Mouse (Mus musculus) CH12.LX (cell line): ENCODE results near the gene Art3. TPM values are rescaled to one million over a fixed set of nuclear protein-coding genes. Genes with fewer than 3 reads are reported as not detected.

Experiments
- DNase-seq: peaks from one replicate; pipeline ENCODE4 v3.0.0-alpha.2; 2013; ENCODE audit errors: extremely low read depth
- H3K27ac ChIP-seq: 2 replicates; pipeline ENCODE4 v1.5.1; 2012; ENCODE audit warnings: low read depth, mild to moderate bottlenecking, control low read depth, moderate library complexity; ENCODE audit not compliant: insufficient read depth
- H3K27me3 ChIP-seq: replicated peaks from 2 replicates; pipeline ENCODE3; 2012; ENCODE audit warnings: inconsistent platforms
- H3K36me3 ChIP-seq, 2 experiments: replicated peaks in 1 of 2; 2 replicates each; pipeline versions ENCODE3 to v1.6.1; 2012; ENCODE audit warnings: inconsistent platforms in 1 of 2, low read length in 1 of 2, mild to moderate bottlenecking in 1 of 2, mixed read lengths in 1 of 2, moderate library complexity in 1 of 2; ENCODE audit not compliant: control insufficient read depth in 1 of 2, insufficient read depth in 1 of 2
- H3K4me1 ChIP-seq, 2 experiments: 2 replicates each; pipeline ENCODE4 v1.6.1; 2012; ENCODE audit warnings: inconsistent platforms in 1 of 2, moderate library complexity in 1 of 2; ENCODE audit not compliant: insufficient read depth in 2 of 2, control insufficient read depth in 1 of 2
- H3K4me2 ChIP-seq: 2 replicates; pipeline ENCODE4 v1.6.1; 2012; ENCODE audit warnings: low read depth, mild to moderate bottlenecking, control low read depth; ENCODE audit not compliant: poor library complexity, insufficient read depth, severe bottlenecking
- H3K4me3 ChIP-seq, 3 experiments: fragments of 150-350 bp in 1 of 3; sonication (generic) in 1 of 3; replicated peaks in 1 of 3; 2 replicates each; pipeline versions ENCODE3 to v1.5.1; 2011 to 2012; ENCODE audit warnings: low read depth in 2 of 3, low read length in 2 of 3, mild to moderate bottlenecking in 2 of 3, moderate library complexity in 2 of 3, control low read depth in 1 of 3, improper control_type of control experiment in 1 of 3, inconsistent platforms in 1 of 3, mixed read lengths in 1 of 3; ENCODE audit not compliant: poor library complexity in 1 of 3
- H3K79me2 ChIP-seq: replicated peaks from 2 replicates; pipeline ENCODE4 v1.6.1; 2012; ENCODE audit warnings: mild to moderate bottlenecking, moderate library complexity; ENCODE audit not compliant: control insufficient read depth, poor library complexity, insufficient read depth, severe bottlenecking; ENCODE audit errors: extremely low read depth
- H3K9ac ChIP-seq: 2 replicates; pipeline ENCODE4 v1.6.1; 2012; ENCODE audit warnings: low read depth, mild to moderate bottlenecking, control low read depth, moderate library complexity; ENCODE audit not compliant: insufficient read depth
- H3K9me3 ChIP-seq: replicated peaks from 2 replicates; pipeline ENCODE3; 2012; ENCODE audit warnings: low read length, inconsistent platforms, mixed read lengths
- CHD1 ChIP-seq: IDR thresholded peaks from 2 replicates; pipeline ENCODE4 v1.6.1; 2012; ENCODE audit warnings: low read depth, low read length, improper control_type of control experiment, inconsistent platforms
- CHD2 ChIP-seq: IDR thresholded peaks from 2 replicates; pipeline ENCODE4 v1.6.1; 2011; ENCODE audit warnings: low read length, improper control_type of control experiment
- CTCF ChIP-seq, 2 experiments: IDR thresholded peaks in 1 of 2; conservative IDR thresholded peaks in 1 of 2; 2 replicates each; pipeline ENCODE4 v1.5.1; 2011 to 2012; ENCODE audit warnings: low read depth in 2 of 2, low read length in 2 of 2, improper control_type of control experiment in 1 of 2, inconsistent platforms in 1 of 2, mild to moderate bottlenecking in 1 of 2, moderate library complexity in 1 of 2
- ELF1 ChIP-seq: IDR thresholded peaks from 2 replicates; pipeline ENCODE4 v1.6.1; 2014; ENCODE audit warnings: low read depth, mild to moderate bottlenecking, inconsistent platforms, low read length, improper control_type of control experiment
- ETS1 ChIP-seq: conservative IDR thresholded peaks from 2 replicates; pipeline ENCODE4 v1.6.1; 2012; ENCODE audit warnings: low read depth, mild to moderate bottlenecking, inconsistent platforms, low read length, improper control_type of control experiment, moderate library complexity
- HCFC1 ChIP-seq: IDR thresholded peaks from 2 replicates; pipeline ENCODE4 v1.6.1; 2012; ENCODE audit warnings: low read depth, mild to moderate bottlenecking, inconsistent platforms, low read length, improper control_type of control experiment
- IRF4 ChIP-seq: IDR thresholded peaks from 2 replicates; pipeline ENCODE4 v1.6.1; 2014; ENCODE audit warnings: low read depth, mild to moderate bottlenecking, inconsistent platforms, low read length, improper control_type of control experiment
- JUN ChIP-seq: IDR thresholded peaks from 2 replicates; pipeline ENCODE4 v1.6.1; 2011; ENCODE audit warnings: low read depth, mild to moderate bottlenecking, low read length, improper control_type of control experiment, moderate library complexity; ENCODE audit not compliant: insufficient read depth
- JUND ChIP-seq: conservative IDR thresholded peaks from 2 replicates; pipeline ENCODE4 v1.6.1; 2011; ENCODE audit warnings: low read depth, low read length, improper control_type of control experiment
- MAX ChIP-seq: IDR thresholded peaks from 2 replicates; pipeline ENCODE4 v1.6.1; 2011; ENCODE audit warnings: low read length, improper control_type of control experiment
- MAZ ChIP-seq: IDR thresholded peaks from 2 replicates; pipeline ENCODE4 v1.6.1; 2012; ENCODE audit warnings: low read depth, mild to moderate bottlenecking, inconsistent platforms, low read length, improper control_type of control experiment, moderate library complexity
- MXI1 ChIP-seq: IDR thresholded peaks from 2 replicates; pipeline ENCODE4 v1.6.1; 2011; ENCODE audit warnings: mild to moderate bottlenecking, low read depth, low read length, improper control_type of control experiment
- MYC ChIP-seq: IDR thresholded peaks from 2 replicates; pipeline ENCODE4 v1.6.1; 2011; ENCODE audit warnings: low read depth, mild to moderate bottlenecking, improper control_type of control experiment, low read length
- NELFE ChIP-seq: IDR thresholded peaks from 2 replicates; pipeline ENCODE4 v1.6.1; 2011; ENCODE audit warnings: low read depth, low read length, improper control_type of control experiment
- NRF1 ChIP-seq: IDR thresholded peaks from 2 replicates; pipeline ENCODE4 v1.6.1; 2014; ENCODE audit warnings: low read depth, mild to moderate bottlenecking, inconsistent platforms, low read length, improper control_type of control experiment, moderate library complexity
- POLR2AphosphoS2 ChIP-seq: IDR thresholded peaks from 2 replicates; pipeline ENCODE4 v1.6.1; 2011; ENCODE audit warnings: low read depth, low read length, improper control_type of control experiment
- RAD21 ChIP-seq: IDR thresholded peaks from 2 replicates; pipeline ENCODE4 v1.6.1; 2011; ENCODE audit warnings: low read depth, mild to moderate bottlenecking, low read length, improper control_type of control experiment, moderate library complexity
- TCF12 ChIP-seq: IDR thresholded peaks from 2 replicates; pipeline ENCODE4 v1.6.1; 2014; ENCODE audit warnings: low read depth, mild to moderate bottlenecking, inconsistent platforms, low read length, improper control_type of control experiment
- USF1 ChIP-seq: IDR thresholded peaks from 2 replicates; pipeline ENCODE4 v1.6.1; 2014; ENCODE audit warnings: low read depth, mild to moderate bottlenecking, inconsistent platforms, low read length, improper control_type of control experiment
- ZC3H11A ChIP-seq: IDR thresholded peaks from 2 replicates; pipeline ENCODE4 v1.6.1; 2012; ENCODE audit warnings: low read depth, mild to moderate bottlenecking, inconsistent platforms, low read length, improper control_type of control experiment
- ZKSCAN1 ChIP-seq: IDR thresholded peaks from 2 replicates; pipeline ENCODE4 v1.6.1; 2012; ENCODE audit warnings: low read depth, inconsistent platforms, low read length, improper control_type of control experiment, borderline replicate concordance
- dilution Hi-C: fragments of 300-500 bp; cut with MboI; formaldehyde crosslinking; loops from 2 replicates; pipeline ENCODE4 v1.14.3; 2020; ENCODE audit warnings: low sequenced_read_pairs; ENCODE audit not compliant: extremely low pct_unique_long_range_greater_than_20kb, extremely low pct_ligation_motif_present
- in situ Hi-C: fragments of 300-500 bp; cut with MboI; formaldehyde crosslinking; loops from 3 replicates; pipeline ENCODE4 v1.14.3; 2019; ENCODE audit warnings: low sequenced_read_pairs, low pct_ligation_motif_present, low pct_unique_long_range_greater_than_20kb, mixed read lengths
- polyA plus RNA-seq: library from polyadenylated mRNA; unstranded; fragments of >175 nt; gene quantifications from 2 replicates; pipeline ENCODE4 v1.2.1, GENCODE M21; 2012; ENCODE audit warnings: low read depth; ENCODE audit not compliant: insufficient read length
- total RNA-seq, 2 experiments: library from RNA; depleted of rRNA; stranded (reverse); fragments of 300-350 nt in 1 of 2; fragments of >200 nt in 1 of 2; gene quantifications; 2 replicates each; pipeline ENCODE4 v1.2.3; 2012 to 2014

The Art3 gene
- total and polyA plus RNA-seq, 3 experiments, result 0.34 TPM; not detected in 2

DNA sequence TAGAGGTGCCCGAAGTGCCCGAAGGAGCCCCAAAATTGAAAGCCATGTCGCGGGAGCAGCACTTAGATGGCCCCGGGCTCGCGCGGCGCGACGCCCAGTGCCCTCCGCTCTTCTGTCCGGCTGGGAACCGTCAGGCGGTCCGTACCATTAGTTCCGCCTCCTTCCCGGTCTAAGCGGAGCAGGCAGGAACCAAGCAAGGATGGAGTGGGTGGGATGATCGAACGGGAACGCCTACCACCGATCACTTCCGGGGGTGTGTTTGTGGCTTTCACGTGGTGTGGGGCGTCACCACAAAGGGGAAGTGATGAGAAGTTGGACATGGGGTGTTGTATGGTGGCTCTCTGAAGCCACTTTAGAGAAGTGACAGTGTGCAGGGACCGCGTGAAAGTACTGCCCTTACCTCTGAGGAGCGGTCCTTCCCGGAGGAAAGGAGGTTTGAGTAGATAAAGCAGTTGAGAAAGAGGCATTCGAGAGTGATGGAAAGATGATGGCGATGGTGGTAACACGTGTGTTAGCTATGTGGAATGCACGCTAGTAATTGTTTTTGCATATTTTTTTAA lies 103.5 kb downstream of the Art3 start, which contains the start of gene Nup54 (continued):
- TF ChIP-seq RAD21 (no peak), HCFC1 (peak; percentile 94), TCF12 (peak; percentile 96), ZC3H11A (0 out of 2 replicates have a peak, but pooled peaks have one; percentile 18), ELF1 (peak; percentile 95), NELFE (peak; percentile 92), ETS1 (peak; percentile 71)
- TF ChIP-seq, all 38 proteins: peak for 31

DNA sequence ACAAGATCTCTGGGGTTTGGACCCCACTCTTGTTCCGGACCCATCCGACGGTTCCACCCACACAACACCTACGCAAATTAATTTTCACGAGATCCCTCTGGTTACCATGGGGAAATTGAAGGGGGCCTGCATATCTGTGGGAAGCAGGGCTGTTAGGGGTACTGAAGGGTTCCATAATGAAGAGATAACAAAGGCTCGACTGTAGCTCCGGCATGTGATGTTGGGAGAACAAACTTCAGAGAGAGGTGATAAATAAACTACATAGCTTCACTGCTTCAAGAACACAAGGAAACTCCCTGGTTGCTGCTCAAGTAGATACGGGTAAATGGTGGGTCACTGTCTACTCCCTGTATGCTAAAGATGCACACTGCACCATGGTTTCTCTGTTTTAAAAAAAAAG lies 106.9 kb downstream of the Art3 start:
- Histone ChIP-seq H3K79me2 (peaks cover 13% of the 10 kb centered on the region), H3K4me2 (no peak overlapping the region), H3K27ac (no peak overlapping the region), H3K27me3 (no peaks in the 10 kb centered on the region)
- dilution Hi-C loops, result no loop called here
- TF ChIP-seq MAZ (no peak), MAX (no peak), MYC (no peak), JUND (no peak), POLR2AphosphoS2 (no peak), MXI1 (no peak), NRF1 (no peak), USF1 (no peak), NELFE (no peak), HCFC1 (no peak), CHD2 (no peak), ZKSCAN1 (no peak), TCF12 (no peak), CTCF (conservative IDR thresholded peaks at IDR 0.05 in 1 of 2, IDR thresholded peaks at IDR 0.05 in 1 of 2; ENCODE audit: low read depth in 2 of 2, low read length in 2 of 2) (no peak), IRF4 (no peak), JUN (no peak), CHD1 (no peak)
- TF ChIP-seq, all 38 proteins: peak for 0
- no peak overlapping the region for H3K4me3 ChIP-seq
- DNase-seq, result no peak
- H3K36me3 ChIP-seq, result peaks cover 0 to 4% of the 10 kb centered on the region in 2 experiments
- H3K9me3 ChIP-seq, result no peaks in the 10 kb centered on the region
- peaks cover 2 to 23% of the 10 kb centered on the region in 2 experiments; a peak in 3 of 4 replicates for H3K4me1 ChIP-seq
- H3K9ac ChIP-seq, result no peak overlapping the region
- in situ Hi-C loops, result no loop called here
